Mouse (Mus musculus) midbrain, embryonic 16.5 days (tissue): ENCODE measurements around the gene Slc7a5. TPM values are rescaled to one million over a fixed set of nuclear protein-coding genes. Genes with fewer than 3 reads are reported as not detected.

Experiments used
- ATAC-seq: fragments of 200-750 bp; cut with Nextera tagmentation; 2 replicates; pipeline ENCODE4 v1.8.0; 2017; ENCODE audit warnings: moderate TSS enrichment
- H3K27ac ChIP-seq: fragments of 300-500 bp; sonication (generic); 2 replicates; pipeline ENCODE4 v1.5.1; 2014; ENCODE audit warnings: mild to moderate bottlenecking, low read length, mixed read lengths
- H3K27me3 ChIP-seq: fragments of 300-500 bp; sonication (generic); 2 replicates; pipeline ENCODE4 v1.6.1; 2014; ENCODE audit warnings: low read depth, low read length, mixed read lengths; ENCODE audit not compliant: control insufficient read depth, insufficient read depth
- H3K36me3 ChIP-seq: fragments of 300-500 bp; sonication (generic); 2 replicates; pipeline ENCODE4 v1.6.1; 2014; ENCODE audit warnings: mild to moderate bottlenecking, low read length, moderate library complexity, mixed read lengths; ENCODE audit not compliant: control insufficient read depth, insufficient read depth
- H3K4me1 ChIP-seq: fragments of 300-500 bp; sonication (generic); 2 replicates; pipeline ENCODE4 v1.6.1; 2014; ENCODE audit warnings: mild to moderate bottlenecking, low read length, mixed read lengths; ENCODE audit not compliant: control insufficient read depth, insufficient read depth
- H3K4me2 ChIP-seq: fragments of 300-500 bp; sonication (generic); 2 replicates; pipeline ENCODE4 v1.6.1; 2014; ENCODE audit warnings: mild to moderate bottlenecking, low read length, mixed read lengths
- H3K4me3 ChIP-seq: fragments of 300-500 bp; sonication (generic); 2 replicates; pipeline ENCODE4 v1.5.1; 2014; ENCODE audit warnings: low read depth, mild to moderate bottlenecking, low read length, moderate library complexity, mixed read lengths
- H3K9ac ChIP-seq: fragments of 300-500 bp; sonication (generic); 2 replicates; pipeline ENCODE4 v1.6.1; 2014; ENCODE audit warnings: low read depth, low read length, mixed read lengths
- H3K9me3 ChIP-seq: fragments of 300-500 bp; sonication (generic); replicated peaks from 2 replicates; pipeline ENCODE4 v1.6.1; 2014; ENCODE audit warnings: mild to moderate bottlenecking, low read length, mixed read lengths; ENCODE audit not compliant: control insufficient read depth, poor library complexity, severe bottlenecking
- WGBS: fragments of 180-500 bp; shearing (Covaris S2); extraction: QIAGEN DNeasy Blood & Tissue Kit; methylation state at CpG from one replicate; pipeline ENCODE4 v1.1.7; 2014; 5-methylcytosine and 5-hydroxymethylcytosine counted together
- polyA plus RNA-seq: library from polyadenylated mRNA; unstranded; fragments of >200 nt; fragmentation: Nextera tagmentation; extraction: Ambion mirVana; gene quantifications from 2 replicates; pipeline ENCODE4 v1.2.1, GENCODE M21; 2015

The Slc7a5 gene
- polyA plus RNA-seq, 1 experiment from 2014 or later, result 50.8 TPM

GRCm38 (mm10) chr8:121856071-121856746 is 51.3 kb downstream of the Slc7a5 start:
- Histone ChIP-seq H3K36me3 (no peaks in the 10 kb centered on the region), H3K27ac (no peak overlapping the region), H3K9ac (no peak overlapping the region), H3K9me3 (no peaks in the 10 kb centered on the region), H3K4me2 (no peak overlapping the region), H3K4me1 (peaks cover 6% of the 10 kb centered on the region; the same call in 1 of the 2 replicates), H3K4me3 (no peak overlapping the region), H3K27me3 (no peaks in the 10 kb centered on the region)
- ATAC-seq, result no peak
- WGBS, result 79% methylated on average over 14 of the region's 14 CpGs

GRCm38 (mm10) chr8:121853586-121853985 is 53.9 kb downstream of the Slc7a5 start:
- WGBS, result 92% methylated on average over 2 of the region's 2 CpGs
- no peak for ATAC-seq

GRCm38 (mm10) chr8:121852464-121852863 is 55.0 kb downstream of the Slc7a5 start:
- H3K9me3 ChIP-seq, result no peaks in the 10 kb centered on the region
- peaks cover 9% of the 10 kb centered on the region for H3K4me1 ChIP-seq
- H3K4me2 ChIP-seq, result no peak overlapping the region
- no peak overlapping the region for H3K4me3 ChIP-seq
- H3K9ac ChIP-seq, result no peak overlapping the region
- H3K27ac ChIP-seq, result no peak overlapping the region
- no peaks in the 10 kb centered on the region for H3K36me3 ChIP-seq
- 69% methylated on average over 7 of the region's 7 CpGs for WGBS
- no peaks in the 10 kb centered on the region for H3K27me3 ChIP-seq
- ATAC-seq, result no peak

More at GRCm38 (mm10) chr8:121853586-121853985, 53.9 kb downstream of the Slc7a5 start:
- Histone ChIP-seq H3K27ac (no peak overlapping the region), H3K36me3 (no peaks in the 10 kb centered on the region), H3K4me3 (no peak overlapping the region), H3K9me3 (no peaks in the 10 kb centered on the region), H3K9ac (no peak overlapping the region), H3K4me1 (peaks cover 9% of the 10 kb centered on the region), H3K4me2 (no peak overlapping the region), H3K27me3 (no peaks in the 10 kb centered on the region)

- no peak overlapping the region for H3K9ac ChIP-seq
- peak; percentile 25; the same call in 1 of the 2 replicates for ATAC-seq
Observed at GRCm38 (mm10) chr8:121851716-121852115, 55.8 kb downstream of the Slc7a5 start.

GRCm38 (mm10) chr8:121850821-121851470 is 56.5 kb downstream of the Slc7a5 start:
- peaks cover 9% of the 10 kb centered on the region for H3K4me1 ChIP-seq

More at GRCm38 (mm10) chr8:121851716-121852115, 55.8 kb downstream of the Slc7a5 start:
- no peak overlapping the region; the same call in 1 of the 2 replicates for H3K27ac ChIP-seq
- peaks cover 9% of the 10 kb centered on the region for H3K4me1 ChIP-seq
- no peaks in the 10 kb centered on the region for H3K27me3 ChIP-seq
- no peak overlapping the region for H3K4me2 ChIP-seq
- WGBS, result 39% methylated on average over 7 of the region's 7 CpGs
- no peak overlapping the region for H3K4me3 ChIP-seq
- H3K36me3 ChIP-seq, result no peaks in the 10 kb centered on the region
- H3K9me3 ChIP-seq, result no peaks in the 10 kb centered on the region

GRCm38 (mm10) chr8:121850436-121850820 is 57.1 kb downstream of the Slc7a5 start:
- no peaks in the 10 kb centered on the region for H3K27me3 ChIP-seq
- H3K4me2 ChIP-seq, result peak overlapping the region; percentile 55
- H3K4me1 ChIP-seq, result peaks cover 9% of the 10 kb centered on the region
- H3K27ac ChIP-seq, result no peak overlapping the region
- no peaks in the 10 kb centered on the region for H3K9me3 ChIP-seq
- no peak overlapping the region for H3K4me3 ChIP-seq
- ATAC-seq, result no peak
- peak overlapping the region; percentile 54; the same call in 1 of the 2 replicates for H3K9ac ChIP-seq
- no peaks in the 10 kb centered on the region for H3K36me3 ChIP-seq
- 33% methylated on average over 12 of the region's 12 CpGs for WGBS

More at GRCm38 (mm10) chr8:121850821-121851470, 56.5 kb downstream of the Slc7a5 start:
- Histone ChIP-seq H3K36me3 (no peaks in the 10 kb centered on the region), H3K27ac (peak overlapping the region; percentile 47; the same call in 1 of the 2 replicates), H3K9ac (peak overlapping the region; percentile 54), H3K4me2 (peak overlapping the region; percentile 55), H3K27me3 (no peaks in the 10 kb centered on the region), H3K4me3 (peak overlapping the region; percentile 17; the same call in 1 of the 2 replicates), H3K9me3 (no peaks in the 10 kb centered on the region)
- 3% methylated on average over 24 of the region's 24 CpGs for WGBS
- ATAC-seq, result peak; percentile 78

GRCm38 (mm10) chr8:121850018-121850417 is 57.5 kb downstream of the Slc7a5 start:
- no peak overlapping the region for H3K4me2 ChIP-seq
- no peaks in the 10 kb centered on the region for H3K36me3 ChIP-seq
- H3K4me3 ChIP-seq, result no peak overlapping the region
- no peaks in the 10 kb centered on the region for H3K9me3 ChIP-seq
- 12% methylated on average over 6 of the region's 6 CpGs for WGBS
- H3K27me3 ChIP-seq, result no peaks in the 10 kb centered on the region
- H3K27ac ChIP-seq, result no peak overlapping the region
- peaks cover 9% of the 10 kb centered on the region for H3K4me1 ChIP-seq
- ATAC-seq, result no peak
- no peak overlapping the region for H3K9ac ChIP-seq

GRCm38 (mm10) chr8:121849303-121849702 is 58.2 kb downstream of the Slc7a5 start:
- H3K36me3 ChIP-seq, result no peaks in the 10 kb centered on the region
- H3K9ac ChIP-seq, result no peak overlapping the region
- WGBS, result 61% methylated on average over 8 of the region's 9 CpGs
- H3K27ac ChIP-seq, result no peak overlapping the region
- H3K9me3 ChIP-seq, result no peaks in the 10 kb centered on the region
- no peak for ATAC-seq
- H3K4me3 ChIP-seq, result no peak overlapping the region
- no peaks in the 10 kb centered on the region for H3K27me3 ChIP-seq
- peaks cover 9% of the 10 kb centered on the region for H3K4me1 ChIP-seq
- H3K4me2 ChIP-seq, result no peak overlapping the region

GRCm38 (mm10) chr8:121848495-121848894 is 59.0 kb downstream of the Slc7a5 start:
- H3K4me3 ChIP-seq, result no peak overlapping the region
- H3K4me2 ChIP-seq, result no peak overlapping the region
- 69% methylated on average over 10 of the region's 10 CpGs for WGBS
- no peak overlapping the region for H3K9ac ChIP-seq
- no peak for ATAC-seq
- no peaks in the 10 kb centered on the region for H3K27me3 ChIP-seq
- H3K9me3 ChIP-seq, result no peaks in the 10 kb centered on the region
- no peaks in the 10 kb centered on the region for H3K36me3 ChIP-seq
- peaks cover 9% of the 10 kb centered on the region for H3K4me1 ChIP-seq
- H3K27ac ChIP-seq, result no peak overlapping the region
